Mouse (Mus musculus) lung, adult 2 months (tissue): Measurements from ENCODE around the gene Rpgrip1l.

ENCODE experiments used
- CTCF ChIP-seq: fragments of 200-500 bp; IDR thresholded peaks from 2 replicates; pipeline ENCODE4 v1.5.1; 2011; ENCODE audit warnings: mild to moderate bottlenecking, low read length, control low read depth; ENCODE audit not compliant: insufficient read depth
- POLR2A ChIP-seq: fragments of 200-500 bp; IDR thresholded peaks from 2 replicates; pipeline ENCODE4 v1.6.1; 2011; ENCODE audit warnings: low read depth, mild to moderate bottlenecking, control low read depth, low read length, borderline replicate concordance; ENCODE audit errors: extremely low read depth

DNA sequence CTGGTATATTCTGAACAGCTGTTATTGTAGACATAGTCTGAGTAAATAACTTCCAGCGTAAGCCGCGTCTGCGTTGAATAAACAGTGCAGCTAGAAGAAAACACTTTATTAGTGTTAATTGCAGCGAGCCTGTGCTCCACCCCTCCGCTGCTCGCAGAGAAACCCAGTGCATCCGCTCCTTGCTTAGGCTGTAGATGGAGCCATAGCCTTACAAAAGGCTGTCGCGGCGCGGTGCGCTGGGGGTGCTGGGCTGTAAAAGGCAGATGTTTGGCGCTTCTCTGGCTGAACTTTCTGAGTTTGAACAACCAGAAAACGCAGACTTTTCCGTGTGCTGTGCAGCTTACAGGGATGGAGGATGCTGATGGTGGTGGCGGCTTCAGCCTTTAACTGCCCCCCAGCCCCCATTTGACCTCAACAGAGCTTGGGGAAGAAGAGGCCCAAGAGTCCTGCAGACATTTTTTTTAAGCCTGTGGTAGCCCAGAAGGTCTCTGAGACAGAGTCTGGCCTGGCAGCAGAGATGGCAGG, 122.2 kb downstream of the Rpgrip1l start:
- TF ChIP-seq CTCF, result peak; percentile 81
- no peak for TF ChIP-seq POLR2A
